Mouse (Mus musculus) regulatory T cell (primary cell): ENCODE results near the gene Ctnnbl1.

ENCODE experiments used
- in situ Hi-C: fragments of 300-600 bp; cut with MboI, MseI; formaldehyde crosslinking; loops from one replicate; pipeline ENCODE4 v1.15.1; 2025; ENCODE audit warnings: high pct_unique_total_duplicates

Gene Ctnnbl1

DNA sequence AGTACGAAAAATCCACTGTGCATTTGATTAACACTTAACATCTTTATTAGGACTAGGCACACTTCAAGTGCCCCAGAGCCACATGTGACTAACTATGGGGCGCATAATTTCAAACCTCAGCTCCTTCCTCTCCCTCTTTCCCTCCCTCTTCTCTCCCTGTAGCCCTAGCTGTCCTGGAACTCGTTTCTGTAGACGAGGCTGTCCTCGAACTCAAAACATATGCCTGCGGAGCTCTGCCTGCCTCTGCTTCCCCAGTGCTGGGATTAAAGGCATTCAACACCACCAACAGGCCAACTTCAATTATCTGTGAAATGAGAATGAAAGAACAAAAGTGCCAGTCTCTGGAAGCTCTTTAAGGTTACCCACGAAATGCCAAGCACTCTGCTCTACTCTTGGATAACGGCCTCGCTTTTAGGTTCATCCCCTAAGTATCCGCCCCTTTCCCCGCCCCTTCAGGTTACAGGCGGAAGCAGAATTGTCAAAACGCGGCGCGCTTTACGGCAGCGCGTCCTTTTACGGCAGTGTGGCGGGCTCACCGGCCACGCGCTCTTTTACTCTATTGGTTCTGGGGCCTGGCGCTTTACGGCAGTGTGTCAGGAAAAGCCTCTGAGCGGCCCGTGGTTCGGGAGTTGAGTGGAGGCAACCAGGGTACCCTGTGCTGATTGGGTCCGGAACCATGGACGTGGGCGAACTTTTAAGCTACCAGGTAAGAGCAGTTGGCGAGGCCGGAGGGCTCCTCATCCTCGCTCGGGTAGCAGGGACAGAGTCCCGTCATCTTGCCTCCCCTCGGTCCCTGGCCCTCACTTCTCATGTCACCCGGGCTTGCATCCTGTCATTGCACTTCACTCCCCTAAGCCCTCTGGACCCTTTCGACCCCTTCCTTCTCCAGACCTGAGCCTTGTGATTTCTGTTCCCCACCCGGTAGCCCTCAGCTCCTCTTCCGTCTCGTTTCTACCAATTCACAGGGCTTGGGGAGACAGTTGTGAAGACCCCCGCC lies at the start of gene Ctnnbl1:
Ctnnbl1 (plus strand) TSS at position 548 of the 997 bp plus-strand sequence.
- in situ Hi-C loops = no loop called here

DNA sequence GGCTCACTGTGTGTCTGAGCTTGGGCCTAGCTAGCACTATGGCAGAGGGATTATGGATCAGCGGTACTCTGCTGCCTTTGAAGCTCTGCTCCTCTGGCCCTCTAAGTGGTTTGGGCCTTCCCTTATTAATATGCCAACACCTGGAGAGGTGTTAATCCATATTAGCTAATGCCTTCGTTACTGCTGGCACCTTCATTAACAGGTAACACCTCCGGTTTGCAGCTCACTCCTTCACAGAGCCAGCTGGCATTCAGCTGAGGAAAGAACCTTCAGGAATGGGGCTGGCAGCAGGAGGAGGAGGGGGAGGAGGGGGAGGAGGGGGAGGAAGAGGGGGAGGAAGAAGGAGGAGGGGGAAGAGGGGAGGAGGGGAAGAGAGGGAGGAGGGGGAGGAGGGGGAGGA lies 49.7 kb upstream of the Ctnnbl1 start:
- in situ Hi-C loops = no loop called here

DNA sequence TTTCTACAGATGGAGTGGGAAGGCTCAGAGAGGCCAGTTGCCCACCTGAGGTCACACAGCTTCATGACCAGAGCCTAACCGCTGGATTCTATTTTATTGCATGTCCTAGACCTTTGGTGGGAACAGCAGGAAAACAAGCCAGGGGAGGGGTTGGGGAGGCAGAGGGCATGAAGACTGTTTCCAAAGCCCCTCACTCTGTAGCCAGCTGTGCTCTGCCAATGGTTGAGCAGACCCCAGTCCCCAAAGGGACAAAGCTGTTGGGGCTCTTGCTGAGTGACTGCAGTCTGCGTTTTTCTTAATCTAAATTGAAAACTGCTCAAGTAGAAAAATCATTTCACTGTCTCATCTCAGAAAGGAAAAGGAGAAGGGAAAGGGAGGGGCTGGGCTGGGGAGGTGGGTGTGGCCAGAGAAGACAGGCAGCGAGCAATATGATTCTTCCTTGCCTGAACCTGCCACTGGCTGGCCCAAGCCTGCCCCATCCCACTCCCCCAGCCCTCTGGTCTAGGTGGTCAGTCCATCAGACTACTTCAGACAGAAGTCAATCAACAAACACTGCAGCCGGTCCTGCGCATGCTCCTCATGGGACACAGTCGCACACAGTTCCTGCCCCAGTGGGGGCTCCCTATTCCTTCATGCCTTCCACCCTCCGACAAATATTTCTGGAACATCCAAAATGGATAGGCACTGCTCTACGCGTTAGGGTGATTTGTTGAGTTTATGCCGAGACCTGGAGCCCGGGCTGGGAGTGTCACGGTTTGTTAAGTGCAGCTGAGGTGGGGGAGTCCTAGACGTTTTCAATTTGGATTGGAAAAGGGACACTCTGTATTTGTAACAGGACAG lies 45.7 kb upstream of the Ctnnbl1 start:
- in situ Hi-C loops = no loop called here

DNA sequence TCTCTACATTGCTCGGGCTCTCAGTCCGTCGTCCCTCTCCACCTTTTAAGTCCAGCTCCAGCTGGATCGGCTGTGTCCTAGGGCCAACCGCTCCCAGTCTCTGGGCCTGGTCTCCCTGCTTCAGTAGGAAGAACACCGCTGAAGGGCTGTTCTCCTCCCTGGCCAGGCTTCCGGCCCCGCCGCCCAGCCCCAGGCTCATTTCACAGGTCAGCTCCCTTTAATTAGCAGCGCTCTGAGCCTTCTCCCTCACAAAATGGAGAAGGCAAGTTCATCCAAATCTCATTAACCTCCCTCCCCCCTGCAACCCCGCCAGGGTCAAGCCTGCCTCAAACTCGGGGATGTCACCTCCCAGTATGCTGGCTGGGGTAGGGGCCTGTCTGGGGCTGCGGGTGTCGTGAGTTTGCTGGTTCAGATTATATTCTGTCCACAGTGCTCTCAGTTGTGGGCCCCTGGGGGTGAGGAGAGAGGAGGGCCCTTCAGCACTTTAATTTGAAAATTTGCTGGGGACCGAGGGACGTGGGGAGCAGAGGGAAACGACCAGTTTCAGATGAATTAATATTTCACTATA lies 44.8 kb upstream of the Ctnnbl1 start:
- in situ Hi-C loops = no loop called here

DNA sequence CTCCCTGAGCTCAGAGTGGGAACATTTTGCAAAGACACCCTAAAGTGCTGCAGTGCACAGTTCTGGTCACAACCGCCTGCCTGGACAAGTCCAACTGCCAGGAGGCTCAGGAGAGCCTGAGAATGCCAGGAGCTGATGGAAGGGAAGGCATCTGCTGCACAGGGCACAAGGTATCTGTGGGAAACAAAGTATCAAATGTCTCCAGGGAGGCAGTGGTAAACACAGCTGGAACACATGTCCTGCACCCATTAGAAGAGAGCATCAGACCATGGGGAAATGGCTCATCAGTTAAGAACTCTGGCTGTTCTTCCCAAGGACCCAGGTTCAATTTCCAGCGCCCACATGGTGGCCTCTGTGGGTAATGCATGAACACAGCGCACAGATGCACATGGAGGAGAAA lies 43.6 kb upstream of the Ctnnbl1 start:
- in situ Hi-C loops = no loop called here

DNA sequence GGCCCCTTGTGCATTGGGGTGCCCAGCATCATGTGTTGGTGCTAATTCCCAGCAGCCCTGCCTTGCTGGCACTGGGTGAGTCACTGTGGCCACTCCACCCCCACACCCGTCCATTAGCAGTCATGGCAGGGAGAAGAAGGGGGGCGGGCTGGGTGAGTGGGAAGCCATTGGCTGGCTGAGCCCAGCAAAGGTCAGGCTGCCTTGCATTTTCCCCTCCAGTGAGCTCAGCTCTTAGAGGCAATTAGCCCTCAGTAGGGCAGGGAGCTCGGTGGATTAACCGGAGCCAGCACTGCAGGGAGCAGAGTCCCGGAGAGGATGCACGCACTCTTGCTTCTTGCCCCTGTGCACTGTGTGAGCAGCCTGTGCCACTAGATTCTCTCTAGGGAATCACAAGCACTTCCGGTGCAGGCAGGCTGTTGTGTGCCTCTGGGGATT lies 40.9 kb upstream of the Ctnnbl1 start:
- in situ Hi-C loops = no loop called here

- in situ Hi-C loops = no loop called here
These were observed 34.0 kb upstream of the Ctnnbl1 start for GRCm38 (mm10) chr2:157703155-157703554.

GRCm38 (mm10) chr2:157704991-157705776 lies 32.0 kb upstream of the Ctnnbl1 start:
- in situ Hi-C loops = no loop called here

DNA sequence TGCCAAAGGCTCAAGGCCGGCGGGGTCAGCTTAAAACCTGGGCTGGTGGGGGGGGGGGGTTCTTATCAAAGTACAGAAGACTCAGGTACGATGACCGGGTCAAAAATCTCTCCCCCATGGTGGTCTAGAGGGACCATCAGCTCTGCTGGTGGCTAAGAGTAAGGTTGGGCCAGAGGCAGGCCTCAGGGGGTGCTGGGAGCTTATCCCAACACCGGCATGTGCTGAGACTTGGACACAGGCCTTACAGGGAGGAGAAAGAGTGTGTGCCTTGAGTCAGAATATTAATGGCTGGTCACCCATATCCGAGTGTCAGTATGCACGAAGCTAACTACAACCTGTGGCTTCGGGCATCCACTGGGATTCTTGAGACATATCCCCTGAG lies 31.4 kb upstream of the Ctnnbl1 start:
- in situ Hi-C loops = no loop called here

DNA sequence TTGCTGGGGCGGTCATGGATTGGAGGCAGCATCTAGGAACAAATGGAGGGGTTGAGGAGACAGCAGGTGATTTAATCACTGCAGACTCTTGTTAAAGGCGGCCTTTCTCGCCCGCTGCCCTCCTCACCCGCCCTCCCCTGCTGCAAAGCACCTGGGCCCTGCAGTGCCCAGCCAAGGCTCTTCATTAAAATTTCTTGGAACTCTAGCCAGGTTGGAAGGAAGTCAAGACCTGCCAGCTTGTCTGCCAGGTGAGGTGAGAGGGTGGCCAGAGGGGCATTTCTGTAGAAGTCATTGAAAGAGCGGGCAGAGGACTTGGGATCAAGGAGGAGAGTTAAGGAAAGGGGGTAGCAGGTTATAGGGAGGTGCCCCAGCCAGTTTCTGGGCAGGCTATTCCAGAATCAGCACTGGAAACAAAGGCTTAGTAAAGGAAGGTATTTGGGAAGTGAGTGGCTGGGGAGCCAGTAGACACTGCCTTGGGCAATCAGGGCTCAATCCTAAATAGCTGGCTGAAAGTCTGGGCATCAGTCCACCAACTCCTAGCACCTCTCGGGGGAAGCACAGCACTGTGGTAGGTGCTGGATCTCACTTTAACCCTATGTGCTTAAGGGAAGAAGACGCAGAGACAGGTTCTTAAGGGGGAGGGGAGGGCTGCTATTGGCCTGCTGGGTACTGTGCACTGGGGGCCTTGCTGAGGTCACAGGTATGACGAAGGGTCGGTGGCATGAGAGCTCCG lies 29.8 kb upstream of the Ctnnbl1 start:
- in situ Hi-C loops = no loop called here

DNA sequence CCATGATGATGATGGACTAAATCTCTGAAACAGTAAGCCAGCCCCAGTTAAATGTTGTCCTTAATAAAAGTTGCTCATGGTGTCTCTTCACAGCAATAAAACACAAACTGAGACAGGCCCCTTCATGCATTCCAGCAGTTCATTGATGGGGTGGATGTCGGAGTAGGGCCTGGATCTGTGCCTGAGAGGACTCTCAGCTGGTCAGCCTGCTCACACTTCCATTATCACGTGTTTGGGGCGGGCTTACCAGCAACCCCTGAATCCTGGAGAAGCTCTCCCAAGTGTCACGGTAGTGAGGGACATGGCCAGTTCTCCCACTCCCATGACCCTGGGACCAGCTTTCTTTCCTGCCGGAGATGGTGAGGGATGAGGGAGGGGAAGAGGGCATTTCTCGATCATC lies 24.5 kb upstream of the Ctnnbl1 start:
- in situ Hi-C loops = no loop called here

DNA sequence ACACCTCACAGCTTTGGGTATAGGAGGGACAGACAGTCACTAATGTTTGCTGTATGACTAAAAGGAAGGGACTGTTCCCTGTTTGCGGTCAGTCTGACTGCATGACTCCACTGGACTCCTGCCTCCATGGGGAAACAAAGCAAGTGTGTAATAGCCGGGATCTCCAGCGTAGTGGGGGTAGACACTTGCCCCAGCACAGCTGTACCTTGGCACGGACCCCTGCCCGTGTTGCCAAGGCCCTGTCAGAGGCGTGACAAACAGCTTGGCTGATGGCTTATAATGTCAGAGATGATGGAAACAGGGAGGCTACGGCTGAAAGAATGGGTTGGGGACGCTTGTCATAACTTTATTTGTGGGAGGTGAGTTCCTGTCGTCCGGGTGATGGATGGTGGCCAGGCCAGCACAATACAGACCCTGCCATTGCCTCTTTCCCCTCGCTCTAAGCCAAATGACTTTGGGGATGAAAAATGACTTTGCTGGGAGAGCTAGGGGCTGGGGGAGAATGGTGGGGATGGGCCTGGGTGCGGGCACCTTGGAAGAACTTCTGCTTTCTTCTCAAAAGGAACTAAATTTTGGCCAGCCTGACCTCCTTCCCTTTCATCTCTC lies 21.5 kb upstream of the Ctnnbl1 start:
- in situ Hi-C loops = no loop called here

DNA sequence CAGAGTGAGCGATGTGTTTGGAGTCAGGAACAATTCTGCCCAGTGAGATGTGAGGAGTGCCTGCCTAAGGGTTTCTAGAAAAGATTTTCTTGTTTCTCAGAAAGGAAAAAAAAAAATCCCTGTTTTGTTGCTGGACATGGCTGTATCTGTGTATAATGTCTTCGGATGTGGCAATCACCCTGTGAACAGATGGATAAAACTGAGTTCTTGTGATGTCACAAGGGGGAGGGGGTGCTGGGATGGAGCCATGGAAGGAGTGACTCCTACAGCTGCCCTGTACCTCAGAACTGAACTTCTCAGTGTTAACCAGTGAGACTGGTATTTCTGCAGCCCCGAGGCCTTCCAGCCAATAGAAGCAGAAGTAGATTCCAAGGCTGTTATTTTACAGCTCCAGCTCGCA lies 18.8 kb upstream of the Ctnnbl1 start:
- in situ Hi-C loops = no loop called here

GRCm38 (mm10) chr2:157723883-157724573 lies 13.2 kb upstream of the Ctnnbl1 start:
- in situ Hi-C loops = no loop called here

- in situ Hi-C loops = no loop called here
These were observed 12.7 kb upstream of the Ctnnbl1 start for GRCm38 (mm10) chr2:157724574-157724914.

DNA sequence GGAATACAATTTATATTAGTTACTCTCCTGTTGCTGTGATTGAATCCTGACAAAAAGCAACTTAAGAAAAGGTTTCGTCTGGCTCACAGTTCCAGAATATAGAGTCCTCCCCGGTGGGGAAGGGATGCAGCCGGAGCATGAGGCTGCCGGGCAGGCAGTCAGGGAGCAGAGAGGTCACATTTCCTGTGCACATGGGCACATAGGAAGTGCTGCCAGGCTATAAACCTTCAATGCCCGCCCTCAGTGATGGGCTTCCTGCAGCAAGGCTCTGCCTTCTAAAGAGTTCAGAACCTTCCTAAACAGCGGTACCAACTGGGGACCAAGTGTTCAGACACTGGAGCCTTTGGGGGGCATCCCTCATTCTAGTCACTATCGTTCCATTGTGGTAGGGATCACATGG lies 7.4 kb downstream of the Ctnnbl1 start:
- in situ Hi-C loops = loop anchor here (10.0 kb wide), 1 partner anchor 170 kb away; the partner anchor contains the start of gene Vstm2l

- in situ Hi-C loops = loop anchor here (10.0 kb wide), 1 partner anchor 169 kb away; the partner anchor contains the start of gene Vstm2l
These were observed 8.5 kb downstream of the Ctnnbl1 start for GRCm38 (mm10) chr2:157745735-157746134.

GRCm38 (mm10) chr2:157746558-157746957 lies 9.4 kb downstream of the Ctnnbl1 start:
- in situ Hi-C loops = loop anchor here (10.0 kb wide), 1 partner anchor 168 kb away; the partner anchor contains the start of gene Vstm2l

GRCm38 (mm10) chr2:157747989-157748388 lies 10.8 kb downstream of the Ctnnbl1 start:
- in situ Hi-C loops = loop anchor here (10.0 kb wide), 1 partner anchor 167 kb away; the partner anchor contains the start of gene Vstm2l
